Mouse (Mus musculus): ENCODE results near the gene Cpsf3.

GRCm38 (mm10) chr12:21326325-21326724, 41.1 kb downstream of the Cpsf3 start:
- TF ChIP-seq USF1 (IDR thresholded peaks at IDR 0.05; ENCODE audit: low read depth) (no peak), TCF12 (IDR thresholded peaks at IDR 0.05; ENCODE audit: insufficient read depth, poor library complexity, severe bottlenecking) (no peak), CEBPB (IDR thresholded peaks at IDR 0.05; ENCODE audit: insufficient read depth, poor library complexity, severe bottlenecking) (no peak), MAX (IDR thresholded peaks at IDR 0.05; ENCODE audit: low read depth) (no peak), POLR2A (IDR thresholded peaks at IDR 0.05; ENCODE audit: insufficient read length, low read depth) (no peak), REST (IDR thresholded peaks at IDR 0.05; ENCODE audit: insufficient read depth, insufficient read length) (no peak)

All from myocyte (in vitro differentiated cells).